Mouse (Mus musculus) spleen, embryonic (tissue): ENCODE results near the gene Pycr2.

Experiments
- CTCF ChIA-PET: fragments of 350-600 bp; sonication (Branson Sonifier 250); formaldehyde crosslinking; loops from one replicate; lab custom pipeline; 2022; lab: Charles Lee

Pycr2 gene

DNA sequence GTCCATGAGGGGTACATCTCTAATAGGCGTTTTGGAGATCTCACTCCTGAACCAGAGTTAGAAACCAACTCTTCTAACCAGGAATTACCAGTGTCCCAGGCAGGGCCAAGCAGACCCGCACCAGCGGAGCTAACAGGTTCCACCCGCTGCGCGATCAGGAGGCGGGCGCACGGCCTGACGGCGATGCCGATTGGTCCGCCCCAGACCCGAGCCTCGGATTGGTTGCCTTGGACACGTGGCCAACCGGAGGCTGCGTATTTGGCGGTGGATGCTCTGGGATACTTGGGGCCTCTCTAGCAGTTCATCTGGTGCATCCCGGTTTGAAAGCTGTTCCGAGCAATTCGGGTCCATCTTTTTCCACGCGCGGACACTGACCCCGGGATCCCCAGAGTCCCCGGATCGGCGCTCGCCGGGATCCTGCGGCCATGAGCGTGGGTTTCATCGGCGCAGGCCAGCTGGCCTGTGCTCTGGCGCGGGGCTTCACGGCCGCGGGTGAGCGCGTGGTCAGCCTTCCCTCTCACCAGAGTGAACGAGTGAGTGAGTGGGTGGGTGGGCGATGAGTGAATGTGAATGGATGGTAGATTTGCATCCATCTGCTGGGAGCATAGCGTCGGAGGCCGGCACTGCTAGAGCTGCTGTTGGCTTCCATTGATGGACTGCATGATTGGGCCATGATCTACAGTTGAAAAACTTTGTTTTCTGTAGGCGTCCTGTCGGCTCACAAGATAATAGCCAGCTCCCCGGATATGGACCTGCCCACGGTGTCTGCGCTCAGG is at the start of gene Pycr2:
Pycr2 (plus strand) TSS at position 255 of the 776 bp plus-strand sequence.
- CTCF ChIA-PET: interaction anchor here (0.6 to 1.9 kb wide), 3 partner anchors 37 to 519 kb away, joined by 4 to 7 read pairs (median 5); no protein-coding TSS in a partner anchor

DNA sequence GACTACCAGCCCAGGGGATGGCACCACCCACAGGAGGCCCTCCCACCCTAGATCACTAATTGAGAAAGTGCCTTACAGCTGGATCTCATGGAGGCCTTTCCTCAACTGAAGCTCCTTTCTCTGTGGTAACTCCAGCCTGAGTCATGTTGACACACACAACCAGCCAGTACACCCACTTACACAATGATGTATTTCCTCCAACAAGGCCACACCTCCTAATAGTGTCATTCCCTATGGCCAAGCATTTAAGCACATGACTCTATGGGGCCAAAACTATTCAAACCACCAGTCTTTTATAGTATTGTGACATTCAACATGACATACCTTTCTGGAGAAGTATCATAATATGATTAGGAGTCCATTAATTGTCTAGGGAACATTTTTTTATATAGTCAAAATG is 45.3 kb upstream of the Pycr2 start:
- CTCF ChIA-PET: no interaction called here

GRCm38 (mm10) chr1:180860030-180860429 is 44.1 kb upstream of the Pycr2 start:
- CTCF ChIA-PET: interaction anchor here (0.5 to 0.7 kb wide), 2 partner anchors 34 to 37 kb away, joined by 3 to 4 read pairs; no protein-coding TSS in a partner anchor

DNA sequence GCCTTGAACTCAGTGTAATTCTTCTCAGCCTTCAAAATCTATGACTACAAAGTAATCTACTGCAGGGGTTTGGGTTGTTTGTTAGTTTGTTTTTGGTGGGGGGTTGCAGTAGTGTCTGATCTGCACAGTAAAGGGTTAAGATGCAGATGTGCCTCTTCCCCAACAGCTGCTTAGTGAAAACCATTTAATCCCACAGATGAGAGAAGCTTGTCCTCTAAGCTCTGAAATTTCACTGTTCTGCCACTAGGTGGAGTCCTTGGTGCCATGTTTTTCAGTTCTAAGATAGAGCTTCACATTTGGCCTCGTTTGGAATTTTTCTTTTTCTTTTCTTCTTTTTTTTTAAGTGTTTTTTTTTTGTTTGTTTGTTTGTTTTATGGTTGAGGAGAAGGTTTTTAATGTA is 40.5 kb upstream of the Pycr2 start:
- CTCF ChIA-PET: interaction anchor here (0.6 to 1.0 kb wide), 2 partner anchors 10 to 37 kb away, joined by 3 to 7 read pairs; no protein-coding TSS in a partner anchor

DNA sequence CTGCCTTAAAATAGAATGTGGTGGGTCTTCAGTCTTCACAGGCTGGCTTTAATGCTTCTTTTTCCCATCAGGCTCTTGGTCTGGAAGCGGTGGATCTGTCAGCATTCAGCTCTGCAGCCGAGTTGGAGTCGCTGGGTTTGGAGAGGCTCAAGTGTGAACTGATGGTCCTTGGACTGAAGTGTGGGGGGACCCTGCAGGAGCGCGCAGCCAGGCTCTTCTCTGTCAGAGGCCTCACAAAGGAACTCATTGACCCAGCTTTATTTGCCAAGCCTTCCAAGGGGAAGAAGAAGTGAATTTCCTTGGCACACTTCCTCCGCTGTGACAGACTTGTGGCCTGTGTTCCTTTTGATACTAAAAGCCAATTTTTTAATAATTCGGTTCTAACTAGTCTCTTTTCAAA is 38.1 kb upstream of the Pycr2 start:
- CTCF ChIA-PET: interaction anchor here (1.1 kb wide), 1 partner anchor 97 kb away, joined by 3 read pairs; no protein-coding TSS in a partner anchor

DNA sequence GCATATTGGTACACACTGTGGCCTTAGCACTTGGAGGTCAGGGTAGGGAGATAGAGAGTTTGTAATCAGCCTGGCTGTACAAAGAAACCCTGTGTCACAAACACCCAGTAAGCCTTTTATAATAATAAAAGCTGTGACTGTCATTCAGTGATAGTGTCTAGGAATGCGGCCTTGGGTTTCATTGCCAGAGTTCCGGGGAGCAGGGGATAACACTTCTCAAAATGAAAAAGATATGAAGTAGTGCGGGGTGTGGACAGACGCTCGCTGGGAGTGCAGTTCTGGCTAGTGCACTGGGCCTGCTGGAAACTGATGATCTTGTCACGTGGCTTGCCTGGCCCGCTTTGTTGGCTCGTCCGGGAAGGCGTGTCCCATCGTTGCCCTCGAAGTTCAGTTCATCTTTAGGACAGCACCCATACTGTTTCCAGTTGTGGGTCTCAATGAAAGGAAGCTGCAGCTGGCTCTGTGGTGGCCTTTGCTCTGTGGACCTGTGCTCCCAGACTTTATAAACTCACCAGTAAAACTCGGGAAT is 33.9 kb upstream of the Pycr2 start:
- CTCF ChIA-PET: interaction anchor here (0.6 kb wide), 1 partner anchor 311 kb away, joined by 3 read pairs; no protein-coding TSS in a partner anchor

GRCm38 (mm10) chr1:180873861-180874484 is 30.1 kb upstream of the Pycr2 start:
- CTCF ChIA-PET: interaction anchor here (0.5 to 1.3 kb wide), 4 partner anchors 10 to 1053 kb away, joined by 3 to 11 read pairs (median 4); no protein-coding TSS in a partner anchor

DNA sequence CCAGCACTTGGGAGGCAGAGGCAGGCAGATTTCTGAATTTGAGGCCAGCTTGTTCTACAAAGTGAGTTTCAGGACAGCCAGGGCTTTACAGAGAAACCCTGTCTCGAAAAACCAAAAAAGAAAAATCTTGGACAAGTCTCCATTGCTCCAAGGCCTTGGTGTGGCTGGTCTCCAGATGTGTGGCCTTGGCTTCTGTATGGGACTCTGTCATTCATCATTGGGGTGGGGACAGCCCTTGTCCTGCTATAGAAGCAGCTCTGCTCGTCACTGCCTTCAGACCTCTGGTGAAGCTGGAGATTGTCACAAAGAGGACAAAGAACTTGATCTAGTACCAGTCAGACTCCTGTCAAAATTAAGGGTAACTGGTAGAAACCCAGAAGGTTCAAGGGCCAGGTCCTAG is 29.5 kb upstream of the Pycr2 start:
- CTCF ChIA-PET: interaction anchor here (0.5 to 1.1 kb wide), 3 partner anchors 28 to 1053 kb away, joined by 3 to 5 read pairs (median 4); no protein-coding TSS in a partner anchor

DNA sequence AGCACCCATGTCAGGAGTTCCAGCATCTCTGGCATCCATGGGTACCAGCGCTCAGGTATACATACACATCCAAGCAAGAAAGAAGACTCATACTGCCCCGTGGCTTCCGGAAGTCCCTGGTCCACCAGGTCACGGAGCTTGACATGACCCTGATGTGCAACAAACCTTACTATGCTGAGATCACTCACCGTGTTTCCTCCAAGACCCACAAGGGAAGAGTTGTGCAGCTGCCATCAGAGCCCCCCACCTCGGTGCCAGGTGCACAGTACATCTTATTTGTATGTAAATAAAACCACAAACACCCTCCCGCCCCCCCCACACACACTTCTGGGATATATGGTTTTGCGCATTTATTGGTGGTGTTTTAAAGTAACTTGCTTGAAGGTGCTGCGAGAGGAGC is 29.0 kb upstream of the Pycr2 start:
- CTCF ChIA-PET: interaction anchor here (0.6 to 1.1 kb wide), 4 partner anchors 28 to 624 kb away, joined by 4 to 15 read pairs (median 5); no protein-coding TSS in a partner anchor

- CTCF ChIA-PET: no interaction called here
Observed at GRCm38 (mm10) chr1:180877466-180877865, 26.6 kb upstream of the Pycr2 start.

DNA sequence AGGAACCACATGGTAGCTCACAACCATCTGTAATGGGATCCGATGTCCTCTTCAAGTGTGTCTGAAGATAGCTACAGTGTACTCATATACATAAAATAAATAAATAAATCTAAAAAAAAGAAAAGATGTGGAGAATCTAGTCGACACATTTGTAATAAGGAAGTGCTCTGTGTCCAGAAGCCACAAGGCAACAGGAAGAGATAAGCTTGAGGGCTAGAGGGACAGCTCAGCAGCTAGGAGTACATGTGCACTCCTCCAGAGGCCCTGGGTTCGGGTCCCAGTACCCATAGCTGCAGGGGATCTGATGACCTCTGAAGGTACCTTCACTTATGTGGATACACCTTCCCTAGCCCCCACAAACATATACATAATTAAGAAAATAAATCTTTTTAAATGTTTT is 22.3 kb upstream of the Pycr2 start:
- CTCF ChIA-PET: no interaction called here

DNA sequence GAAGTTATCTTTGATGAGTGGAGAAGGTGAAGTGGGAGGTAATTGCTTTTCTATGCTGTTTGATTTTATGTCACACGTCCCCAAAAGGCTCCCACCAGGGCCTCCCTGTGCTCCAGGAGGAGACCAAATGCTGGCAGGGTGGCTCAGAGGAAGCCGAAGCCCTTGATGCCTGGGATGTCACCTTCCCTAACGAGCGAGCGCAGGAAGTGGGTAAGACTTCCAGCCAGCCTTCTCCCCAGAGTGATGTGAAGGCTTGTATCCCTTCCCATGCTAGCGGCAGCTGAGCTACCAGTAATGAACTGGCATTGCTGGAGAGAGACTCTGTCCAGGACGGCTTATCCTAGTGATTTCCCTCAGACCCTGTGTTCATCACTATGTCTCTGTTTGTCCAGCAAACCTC is 20.4 kb upstream of the Pycr2 start:
- CTCF ChIA-PET: interaction anchor here (1.0 kb wide), 1 partner anchor 9 kb away, joined by 3 read pairs; the partner anchor contains the start of gene Lefty2

DNA sequence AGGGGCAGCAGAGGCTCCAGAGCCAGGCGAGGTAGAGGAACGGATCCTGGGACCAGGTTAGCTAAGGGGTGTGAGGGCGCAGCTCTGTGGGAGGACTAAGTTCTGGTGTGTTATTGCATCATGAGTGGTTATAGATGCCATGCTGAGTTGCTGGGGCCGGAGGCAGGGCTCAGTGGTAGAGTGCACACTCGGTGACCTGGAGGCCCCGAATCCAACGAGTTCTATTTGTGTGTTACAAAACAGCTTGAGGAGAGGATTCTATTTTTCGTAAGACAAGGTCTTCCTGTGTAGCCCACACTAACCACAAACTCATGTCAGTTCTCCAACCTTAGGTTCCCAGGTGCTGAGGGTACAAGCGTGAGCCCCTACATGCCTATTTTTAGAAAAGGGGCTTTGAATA is 19.6 kb upstream of the Pycr2 start:
- CTCF ChIA-PET: no interaction called here

- CTCF ChIA-PET: no interaction called here
Observed at GRCm38 (mm10) chr1:180888556-180889042, 15.5 kb upstream of the Pycr2 start.

DNA sequence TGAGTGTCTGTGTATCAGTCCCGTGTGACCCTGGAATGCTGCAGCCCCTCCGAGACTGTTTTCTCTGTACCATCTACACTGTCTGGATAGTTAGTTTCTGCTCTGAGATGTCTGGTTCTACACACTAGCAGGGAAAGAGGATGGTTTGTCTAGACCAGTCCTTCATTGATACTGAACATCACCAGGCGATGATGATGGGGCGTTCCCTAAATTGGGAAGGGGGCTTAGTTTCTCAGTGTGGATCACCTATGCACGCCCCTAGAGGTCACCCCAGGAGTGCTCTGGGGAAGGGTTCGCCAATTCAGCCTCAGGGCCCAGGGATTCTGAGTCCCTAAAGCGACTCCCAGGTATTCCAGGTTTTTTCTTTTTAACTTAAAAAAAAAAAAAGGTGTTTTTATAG is 14.9 kb upstream of the Pycr2 start:
- CTCF ChIA-PET: interaction anchor here (0.7 kb wide), 1 partner anchor 33 kb away, joined by 3 read pairs; no protein-coding TSS in a partner anchor

- CTCF ChIA-PET: interaction anchor here (0.7 kb wide), 1 partner anchor 34 kb away, joined by 3 read pairs; no protein-coding TSS in a partner anchor
Observed at GRCm38 (mm10) chr1:180889841-180890240, 14.3 kb upstream of the Pycr2 start.

- CTCF ChIA-PET: interaction anchor here (1.5 kb wide), 1 partner anchor 9 kb away, joined by 3 read pairs; no protein-coding TSS in a partner anchor
Observed at GRCm38 (mm10) chr1:180892808-180893207, 11.3 kb upstream of the Pycr2 start, which contains the start of gene Lefty2. TSS of gene Lefty2 (plus strand) at chr1:180893108.

DNA sequence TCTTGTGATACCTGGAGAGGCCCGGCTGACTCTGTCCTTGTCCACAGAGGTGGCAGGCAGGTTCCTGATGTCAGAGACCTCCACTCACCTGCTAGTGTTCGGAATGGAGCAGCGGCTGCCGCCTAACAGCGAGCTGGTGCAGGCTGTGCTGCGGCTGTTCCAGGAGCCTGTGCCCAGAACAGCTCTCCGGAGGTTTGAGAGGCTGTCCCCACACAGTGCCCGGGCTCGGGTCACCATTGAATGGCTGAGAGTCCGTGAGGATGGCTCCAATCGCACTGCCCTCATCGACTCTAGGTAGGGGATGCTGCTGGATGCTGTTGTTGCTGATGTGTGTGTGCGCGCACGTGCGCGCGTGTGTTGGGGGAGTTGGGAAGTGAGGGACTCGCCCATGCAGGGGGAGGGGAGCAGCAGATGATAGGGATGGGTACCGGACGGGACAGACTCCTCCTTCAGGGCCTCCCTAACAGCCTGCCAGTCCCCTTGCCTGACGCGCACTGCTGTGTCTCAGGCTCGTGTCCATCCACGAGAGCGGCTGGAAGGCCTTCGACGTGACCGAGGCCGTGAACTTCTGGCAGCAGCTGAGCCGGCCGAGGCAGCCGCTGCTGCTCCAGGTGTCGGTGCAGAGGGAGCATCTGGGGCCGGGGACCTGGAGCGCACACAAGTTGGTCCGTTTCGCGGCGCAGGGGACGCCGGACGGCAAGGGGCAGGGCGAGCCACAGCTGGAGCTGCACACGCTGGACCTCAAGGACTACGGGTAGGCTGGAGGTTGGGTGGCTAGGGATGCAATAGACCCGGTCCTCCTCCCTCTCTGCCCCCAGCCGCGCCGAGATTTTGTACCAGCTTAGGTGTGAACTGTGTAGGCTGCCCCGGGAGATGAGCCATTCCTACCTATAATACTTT is 9.8 kb upstream of the Pycr2 start:
- CTCF ChIA-PET: interaction anchor here (0.5 to 0.9 kb wide), 2 partner anchors 38 to 84 kb away, joined by 3 to 5 read pairs; no protein-coding TSS in a partner anchor

- CTCF ChIA-PET: interaction anchor here (0.6 to 1.6 kb wide), 8 partner anchors 21 to 559 kb away, joined by 3 to 16 read pairs (median 6); no protein-coding TSS in a partner anchor
Observed at GRCm38 (mm10) chr1:180901107-180901506, 3.0 kb upstream of the Pycr2 start.

GRCm38 (mm10) chr1:180902915-180903314 is 1.2 kb upstream of the Pycr2 start:
- CTCF ChIA-PET: interaction anchor here (0.5 to 1.3 kb wide), 6 partner anchors 9 to 104 kb away, joined by 3 to 5 read pairs (median 4); no protein-coding TSS in a partner anchor
